Mouse (Mus musculus): ENCODE measurements around the gene Adk. TPM values are rescaled to one million over a fixed set of nuclear protein-coding genes. Genes with fewer than 3 reads are reported as not detected.
"Not testable (repeated sequence)": the region's sequence is repeated elsewhere in the genome, so short reads cannot be mapped to it uniquely, and the experiment has no call there.

The Adk gene
- total RNA-seq, 2 experiments from 2014 or later: 142 to 149 TPM

GRCm38 (mm10) chr14:21440526-21440925, 388.2 kb downstream of the Adk start:
- DNase-seq: no peak

- DNase-seq: no peak
Measured at GRCm38 (mm10) chr14:21441772-21442533, 389.6 kb downstream of the Adk start.

- peak; percentile 63 for DNase-seq
Measured at GRCm38 (mm10) chr14:21452581-21452980, 400.2 kb downstream of the Adk start.

- no peak for DNase-seq
Measured at GRCm38 (mm10) chr14:21453896-21454295, 401.5 kb downstream of the Adk start.

- DNase-seq: no peak
Measured at GRCm38 (mm10) chr14:21455654-21456350, 403.4 kb downstream of the Adk start.

GRCm38 (mm10) chr14:21456526-21456925, 404.2 kb downstream of the Adk start:
- no peak for DNase-seq

- no peak for DNase-seq
Measured at GRCm38 (mm10) chr14:21457876-21458275, 405.5 kb downstream of the Adk start.

- no peak for DNase-seq
Measured at GRCm38 (mm10) chr14:21458696-21459095, 406.3 kb downstream of the Adk start.

GRCm38 (mm10) chr14:21459163-21459562, 406.8 kb downstream of the Adk start:
- no peak for DNase-seq

GRCm38 (mm10) chr14:21462398-21462797, 410.0 kb downstream of the Adk start:
- no peak for DNase-seq

GRCm38 (mm10) chr14:21463117-21463712, 410.8 kb downstream of the Adk start:
- no peak for DNase-seq

GRCm38 (mm10) chr14:21470386-21470785, 418.0 kb downstream of the Adk start:
- DNase-seq: no peak

- DNase-seq: no peak
Measured at GRCm38 (mm10) chr14:21471975-21472374, 419.6 kb downstream of the Adk start.

GRCm38 (mm10) chr14:21474593-21475132, 422.3 kb downstream of the Adk start:
- DNase-seq: not testable (repeated sequence)

GRCm38 (mm10) chr14:21477181-21477580, 424.8 kb downstream of the Adk start:
- DNase-seq: no peak

GRCm38 (mm10) chr14:21479566-21479965, 427.2 kb downstream of the Adk start:
- DNase-seq: no peak

- DNase-seq: no peak
Measured at GRCm38 (mm10) chr14:21480191-21480590, 427.8 kb downstream of the Adk start.

GRCm38 (mm10) chr14:21481231-21481630, 428.9 kb downstream of the Adk start, which contains the start of gene Kat6b:
Gene Kat6b, plus strand, starts transcription at chr14:21481434.
- no peak for DNase-seq

- no peak for DNase-seq
Measured at GRCm38 (mm10) chr14:21484199-21484598, 431.8 kb downstream of the Adk start.

GRCm38 (mm10) chr14:21484693-21485092, 432.3 kb downstream of the Adk start:
- no peak for DNase-seq

GRCm38 (mm10) chr14:21485961-21486520, 433.7 kb downstream of the Adk start:
- DNase-seq: no peak

GRCm38 (mm10) chr14:21487135-21487534, 434.8 kb downstream of the Adk start:
- not testable (repeated sequence) for DNase-seq

All from heart, postnatal 4 days (tissue).